Mouse (Mus musculus): ENCODE data around the gene Pygo1. TPM values are rescaled to one million over a fixed set of nuclear protein-coding genes. Genes with fewer than 3 reads are reported as not detected.
A peak's percentile ranks its signal among the peaks of the same experiment; 100 is the strongest.

The Pygo1 gene
- 1.8 TPM in 2 replicates for polyA plus RNA-seq (2015; fragmentation: Nextera tagmentation; extraction: Ambion mirVana)

- Histone ChIP-seq H3K4me2 (replicated peaks; ENCODE audit: low read depth, low read length) (peak within 1 kb of the TSS; percentile 98), H3K27me3 (replicated peaks; ENCODE audit: insufficient read depth, low read length) (no peaks in the 10 kb centered on the region), H3K27ac (ENCODE audit: low read length) (peak within 1 kb of the TSS; percentile 68), H3K9ac (replicated peaks; ENCODE audit: low read depth) (peak within 1 kb of the TSS; percentile 71), H3K4me1 (ENCODE audit: insufficient read depth, low read depth, low read length) (no peaks in the 10 kb centered on the region), H3K36me3 (ENCODE audit: insufficient read depth, low read length) (no peaks in the 10 kb centered on the region), H3K9me3 (ENCODE audit: low read length) (no peaks in the 10 kb centered on the region), H3K4me3 (ENCODE audit: low read depth, low read length) (peak within 1 kb of the TSS; percentile 67)
- TF ChIP-seq CTCF (IDR thresholded peaks at IDR 0.05) (no peak), EP300 (IDR thresholded peaks at IDR 0.05) (no peak)
- ATAC-seq (peak; percentile 85), DNase-seq (ENCODE audit: low spot score) (peak; percentile 60)
- WGBS, result 2% methylated on average over 64 of the region's 108 CpGs
Observed at GRCm38 (mm10) chr9:72925021-72925934, at the start of gene Pygo1. Gene Pygo1, plus strand, starts transcription at chr9:72925645.

- ATAC-seq (no peak), DNase-seq (ENCODE audit: low spot score) (no peak)
- Histone ChIP-seq H3K27me3 (replicated peaks; ENCODE audit: insufficient read depth, low read length) (no peaks in the 10 kb centered on the region), H3K4me3 (ENCODE audit: low read depth, low read length) (no peak overlapping the region), H3K4me1 (ENCODE audit: insufficient read depth, low read depth, low read length) (peaks cover 8% of the 10 kb centered on the region; the same call in 1 of the 2 replicates), H3K4me2 (replicated peaks; ENCODE audit: low read depth, low read length) (no peak overlapping the region), H3K27ac (ENCODE audit: low read length) (no peak overlapping the region), H3K36me3 (ENCODE audit: insufficient read depth, low read length) (no peaks in the 10 kb centered on the region), H3K9ac (replicated peaks; ENCODE audit: low read depth) (no peak overlapping the region), H3K9me3 (ENCODE audit: low read length) (no peaks in the 10 kb centered on the region)
- TF ChIP-seq CTCF (IDR thresholded peaks at IDR 0.05) (peak; percentile 34; the same call in 1 of the 2 replicates), EP300 (IDR thresholded peaks at IDR 0.05) (no peak)
- WGBS, result 80% methylated on average over 2 of the region's 2 CpGs
Observed at GRCm38 (mm10) chr9:72875878-72876277, 49.6 kb upstream of the Pygo1 start.

- 25% methylated on average over 11 of the region's 11 CpGs for WGBS
- DNase-seq (ENCODE audit: low spot score) (no peak), ATAC-seq (no peak)
- Histone ChIP-seq H3K4me3 (ENCODE audit: low read depth, low read length) (no peak overlapping the region), H3K4me2 (replicated peaks; ENCODE audit: low read depth, low read length) (no peak overlapping the region), H3K27ac (ENCODE audit: low read length) (no peak overlapping the region), H3K36me3 (ENCODE audit: insufficient read depth, low read length) (no peaks in the 10 kb centered on the region), H3K9ac (replicated peaks; ENCODE audit: low read depth) (no peak overlapping the region), H3K9me3 (ENCODE audit: low read length) (no peaks in the 10 kb centered on the region), H3K4me1 (ENCODE audit: insufficient read depth, low read depth, low read length) (peaks cover 13% of the 10 kb centered on the region; the same call in 1 of the 2 replicates), H3K27me3 (replicated peaks; ENCODE audit: insufficient read depth, low read length) (no peaks in the 10 kb centered on the region)
- TF ChIP-seq CTCF (IDR thresholded peaks at IDR 0.05) (no peak), EP300 (IDR thresholded peaks at IDR 0.05) (no peak)
Observed at GRCm38 (mm10) chr9:72877905-72878304, 47.5 kb upstream of the Pygo1 start.

GRCm38 (mm10) chr9:72878656-72879055 is 46.8 kb upstream of the Pygo1 start:
- Histone ChIP-seq H3K9me3 (ENCODE audit: low read length) (no peaks in the 10 kb centered on the region), H3K27me3 (replicated peaks; ENCODE audit: insufficient read depth, low read length) (no peaks in the 10 kb centered on the region), H3K27ac (ENCODE audit: low read length) (no peak overlapping the region), H3K4me2 (replicated peaks; ENCODE audit: low read depth, low read length) (no peak overlapping the region), H3K4me1 (ENCODE audit: insufficient read depth, low read depth, low read length) (peaks cover 13% of the 10 kb centered on the region; the same call in 1 of the 2 replicates), H3K36me3 (ENCODE audit: insufficient read depth, low read length) (no peaks in the 10 kb centered on the region), H3K4me3 (ENCODE audit: low read depth, low read length) (no peak overlapping the region), H3K9ac (replicated peaks; ENCODE audit: low read depth) (no peak overlapping the region)
- TF ChIP-seq EP300 (IDR thresholded peaks at IDR 0.05) (no peak), CTCF (IDR thresholded peaks at IDR 0.05) (no peak)
- DNase-seq (ENCODE audit: low spot score) (no peak), ATAC-seq (no peak)
- 40% methylated on average over 6 of the region's 6 CpGs for WGBS

GRCm38 (mm10) chr9:72879601-72880000 is 45.8 kb upstream of the Pygo1 start:
- WGBS, result 80% methylated on average over 3 of the region's 3 CpGs
- Histone ChIP-seq H3K4me2 (replicated peaks; ENCODE audit: low read depth, low read length) (no peak overlapping the region), H3K9me3 (ENCODE audit: low read length) (no peaks in the 10 kb centered on the region), H3K4me3 (ENCODE audit: low read depth, low read length) (no peak overlapping the region), H3K27me3 (replicated peaks; ENCODE audit: insufficient read depth, low read length) (no peaks in the 10 kb centered on the region), H3K9ac (replicated peaks; ENCODE audit: low read depth) (no peak overlapping the region), H3K4me1 (ENCODE audit: insufficient read depth, low read depth, low read length) (peaks cover 13% of the 10 kb centered on the region; the same call in 1 of the 2 replicates), H3K27ac (ENCODE audit: low read length) (no peak overlapping the region), H3K36me3 (ENCODE audit: insufficient read depth, low read length) (no peaks in the 10 kb centered on the region)
- no peak for TF ChIP-seq CTCF (IDR thresholded peaks at IDR 0.05)
- TF ChIP-seq EP300 (IDR thresholded peaks at IDR 0.05), result no peak
- ATAC-seq (no peak), DNase-seq (ENCODE audit: low spot score) (no peak)

- Histone ChIP-seq H3K36me3 (ENCODE audit: insufficient read depth, low read length) (no peaks in the 10 kb centered on the region), H3K9me3 (ENCODE audit: low read length) (no peaks in the 10 kb centered on the region), H3K9ac (replicated peaks; ENCODE audit: low read depth) (no peak overlapping the region), H3K4me2 (replicated peaks; ENCODE audit: low read depth, low read length) (no peak overlapping the region), H3K4me3 (ENCODE audit: low read depth, low read length) (no peak overlapping the region), H3K27ac (ENCODE audit: low read length) (no peak overlapping the region), H3K27me3 (replicated peaks; ENCODE audit: insufficient read depth, low read length) (no peaks in the 10 kb centered on the region), H3K4me1 (ENCODE audit: insufficient read depth, low read depth, low read length) (peaks cover 13% of the 10 kb centered on the region; the same call in 1 of the 2 replicates)
- ATAC-seq (peak; percentile 18; the same call in 1 of the 2 replicates), DNase-seq (ENCODE audit: low spot score) (no peak)
- WGBS, result 39% methylated on average over 16 of the region's 16 CpGs
- TF ChIP-seq EP300 (IDR thresholded peaks at IDR 0.05) (no peak), CTCF (IDR thresholded peaks at IDR 0.05) (no peak)
Observed at GRCm38 (mm10) chr9:72880225-72880960, 45.1 kb upstream of the Pygo1 start.

Measured in lung, postnatal 0 days (tissue).